Mouse (Mus musculus) MEL (cell line): ENCODE results near the gene Myo15b. TPM values are rescaled to one million over a fixed set of nuclear protein-coding genes. Genes with fewer than 3 reads are reported as not detected.

Experiments
- DNase-seq: peaks from one replicate; pipeline ENCODE4 v3.0.0; 2011; ENCODE audit warnings: low read depth, low spot score
- H3K27ac ChIP-seq: 2 replicates; pipeline ENCODE4 v1.5.1; 2012; ENCODE audit warnings: low read depth, mild to moderate bottlenecking, control low read depth, low read length, moderate library complexity; ENCODE audit not compliant: control insufficient read depth
- H3K27me3 ChIP-seq, 2 experiments: fragments of 150-350 bp in 1 of 2; sonication (generic) in 1 of 2; 2 replicates each; pipeline ENCODE4 v1.6.1; 2012; ENCODE audit warnings: low read length in 2 of 2, mild to moderate bottlenecking in 2 of 2, improper control_type of control experiment in 1 of 2, moderate library complexity in 1 of 2; ENCODE audit not compliant: insufficient read depth in 2 of 2, control insufficient read depth in 1 of 2
- H3K36me3 ChIP-seq, 2 experiments: 2 replicates each; pipeline ENCODE4 v1.6.1; 2012 to 2014; ENCODE audit warnings: low read length in 2 of 2, improper control_type of control experiment in 1 of 2, inconsistent platforms in 1 of 2, mild to moderate bottlenecking in 1 of 2; ENCODE audit not compliant: insufficient read depth in 2 of 2, control insufficient read depth in 1 of 2
- H3K4me1 ChIP-seq, 2 experiments: fragments of 150-350 bp in 1 of 2; sonication (generic) in 1 of 2; 2 replicates each; pipeline ENCODE4 v1.6.1; 2012; ENCODE audit warnings: low read length in 2 of 2, improper control_type of control experiment in 1 of 2, mild to moderate bottlenecking in 1 of 2; ENCODE audit not compliant: insufficient read depth in 2 of 2, control insufficient read depth in 1 of 2
- H3K4me3 ChIP-seq, 2 experiments: fragments of 150-350 bp in 1 of 2; sonication (generic) in 1 of 2; 2 replicates each; pipeline ENCODE4 v1.5.1; 2012; ENCODE audit warnings: low read depth in 2 of 2, low read length in 2 of 2, mild to moderate bottlenecking in 2 of 2, moderate library complexity in 2 of 2, control low read depth in 1 of 2, improper control_type of control experiment in 1 of 2; ENCODE audit not compliant: control insufficient read depth in 1 of 2, insufficient read depth in 1 of 2
- H3K79me2 ChIP-seq: 2 replicates; pipeline ENCODE4 v1.6.1; 2012; ENCODE audit warnings: mild to moderate bottlenecking, low read length, moderate library complexity; ENCODE audit not compliant: control insufficient read depth, poor library complexity, insufficient read depth
- H3K9ac ChIP-seq: 2 replicates; pipeline ENCODE4 v1.6.1; 2012; ENCODE audit warnings: low read depth, mild to moderate bottlenecking, control low read depth, low read length, moderate library complexity; ENCODE audit not compliant: control insufficient read depth, poor library complexity, severe bottlenecking
- H3K9me3 ChIP-seq: fragments of 150-350 bp; sonication (generic); replicated peaks from 2 replicates; pipeline ENCODE4 v1.6.1; 2012; ENCODE audit warnings: mild to moderate bottlenecking, low read length, improper control_type of control experiment, moderate library complexity; ENCODE audit not compliant: insufficient read depth
- BHLHE40 ChIP-seq: IDR thresholded peaks from 2 replicates; pipeline ENCODE4 v1.6.1; 2012; ENCODE audit warnings: low read depth, mild to moderate bottlenecking, inconsistent platforms, low read length, improper control_type of control experiment, borderline replicate concordance
- CHD1 ChIP-seq: IDR thresholded peaks from 2 replicates; pipeline ENCODE4 v1.6.1; 2012; ENCODE audit warnings: low read depth, mild to moderate bottlenecking, inconsistent platforms, low read length, improper control_type of control experiment
- ETS1 ChIP-seq: IDR thresholded peaks from 2 replicates; pipeline ENCODE4 v1.6.1; 2012; ENCODE audit warnings: low read depth, mild to moderate bottlenecking, inconsistent platforms, low read length, improper control_type of control experiment, moderate library complexity
- GABPA ChIP-seq: IDR thresholded peaks from 2 replicates; pipeline ENCODE4 v1.6.1; 2012; ENCODE audit warnings: low read depth, mild to moderate bottlenecking, inconsistent platforms, low read length, improper control_type of control experiment, moderate library complexity
- MAX ChIP-seq: IDR thresholded peaks from 2 replicates; pipeline ENCODE4 v1.6.1; 2011; ENCODE audit warnings: low read length, improper control_type of control experiment
- MAZ ChIP-seq: IDR thresholded peaks from 2 replicates; pipeline ENCODE4 v1.6.1; 2012; ENCODE audit warnings: low read depth, mild to moderate bottlenecking, inconsistent platforms, low read length, improper control_type of control experiment
- MXI1 ChIP-seq: IDR thresholded peaks from 2 replicates; pipeline ENCODE4 v1.6.1; 2011; ENCODE audit warnings: mild to moderate bottlenecking, low read depth, low read length, improper control_type of control experiment
- MYB ChIP-seq: IDR thresholded peaks from 2 replicates; pipeline ENCODE4 v1.6.1; 2011; ENCODE audit warnings: mild to moderate bottlenecking, low read depth, low read length, improper control_type of control experiment
- MYC ChIP-seq: IDR thresholded peaks from 2 replicates; pipeline ENCODE4 v1.6.1; 2011; ENCODE audit warnings: low read depth, mild to moderate bottlenecking, low read length, improper control_type of control experiment, moderate library complexity
- NRF1 ChIP-seq: IDR thresholded peaks from 2 replicates; pipeline ENCODE4 v1.6.1; 2014; ENCODE audit warnings: low read depth, mild to moderate bottlenecking, inconsistent platforms, low read length, improper control_type of control experiment, moderate library complexity; ENCODE audit not compliant: poor library complexity, insufficient read depth, severe bottlenecking
- POLR2AphosphoS2 ChIP-seq: IDR thresholded peaks from 2 replicates; pipeline ENCODE4 v1.6.1; 2011; ENCODE audit warnings: low read length, improper control_type of control experiment
- POLR2AphosphoS5 ChIP-seq: IDR thresholded peaks from 2 replicates; pipeline ENCODE4 v1.6.1; 2012; ENCODE audit warnings: low read depth, borderline replicate concordance, mild to moderate bottlenecking, inconsistent platforms, low read length, moderate library complexity, mixed read lengths
- RAD21 ChIP-seq: IDR thresholded peaks from 2 replicates; pipeline ENCODE4 v1.6.1; 2011; ENCODE audit warnings: mild to moderate bottlenecking, low read depth, low read length, improper control_type of control experiment
- SIN3A ChIP-seq: IDR thresholded peaks from 2 replicates; pipeline ENCODE4 v1.6.1; 2012; ENCODE audit warnings: low read length, improper control_type of control experiment, inconsistent platforms
- SMC3 ChIP-seq: IDR thresholded peaks from 2 replicates; pipeline ENCODE4 v1.6.1; 2011; ENCODE audit warnings: low read depth, low read length, improper control_type of control experiment
- TCF12 ChIP-seq: IDR thresholded peaks from 2 replicates; pipeline ENCODE4 v1.6.1; 2014; ENCODE audit warnings: low read depth, mild to moderate bottlenecking, inconsistent platforms, low read length, improper control_type of control experiment, moderate library complexity
- UBTF ChIP-seq: IDR thresholded peaks from 2 replicates; pipeline ENCODE4 v1.6.1; 2012; ENCODE audit warnings: low read depth, mild to moderate bottlenecking, inconsistent platforms, low read length, improper control_type of control experiment, moderate library complexity, borderline replicate concordance; ENCODE audit not compliant: insufficient read depth
- USF2 ChIP-seq, 2 experiments: IDR thresholded peaks; 2 replicates each; pipeline ENCODE4 v1.6.1; 2011 to 2012; ENCODE audit warnings: improper control_type of control experiment in 2 of 2, low read length in 2 of 2, borderline replicate concordance in 1 of 2, inconsistent platforms in 1 of 2, low read depth in 1 of 2, mild to moderate bottlenecking in 1 of 2; ENCODE audit not compliant: insufficient read depth in 1 of 2
- ZC3H11A ChIP-seq: IDR thresholded peaks from 2 replicates; pipeline ENCODE4 v1.6.1; 2012; ENCODE audit warnings: low read depth, mild to moderate bottlenecking, inconsistent platforms, low read length, improper control_type of control experiment
- polyA plus RNA-seq, 2 experiments: library from polyadenylated mRNA; stranded (reverse) in 1 of 2; unstranded in 1 of 2; fragments of >175 nt in 1 of 2; fragments of >200 nt in 1 of 2; gene quantifications; 2 replicates each; pipeline versions ENCODE4 v1.2.1 to v1.2.4; 2012; ENCODE audit warnings: low replicate concordance in 2 of 2, low read depth in 1 of 2; ENCODE audit not compliant: insufficient read length in 2 of 2, insufficient read depth in 1 of 2, missing spikeins in 1 of 2
- total RNA-seq: library from RNA; depleted of rRNA; stranded (reverse); fragments of 300-350 nt; gene quantifications from 2 replicates; pipeline ENCODE4 v1.2.3, GENCODE M21; 2012

Myo15b gene
- total and polyA plus RNA-seq, 3 experiments: 1.5 to 3.2 TPM; not detected in 1

GRCm38 (mm10) chr11:115809311-115809781, 48.9 kb upstream of the Myo15b start:
- H3K27me3 ChIP-seq: no peaks in the 10 kb centered on the region
- DNase-seq: no peak
- peaks cover 0 to 6% of the 10 kb centered on the region in 2 experiments; a peak in 2 of 4 replicates for H3K36me3 ChIP-seq
- H3K27ac ChIP-seq: no peak overlapping the region
- peaks cover 7% of the 10 kb centered on the region for H3K79me2 ChIP-seq
- H3K9ac ChIP-seq: peak overlapping the region; percentile 18; the same call in 1 of the 2 replicates
- H3K4me3 ChIP-seq: no peak overlapping the region
- H3K9me3 ChIP-seq: no peaks in the 10 kb centered on the region
- peaks cover 0 to 15% of the 10 kb centered on the region in 2 experiments; a peak in 3 of 4 replicates for H3K4me1 ChIP-seq
- TF ChIP-seq RAD21 (no peak), MYC (no peak), NRF1 (no peak), MAX (no peak), MAZ (no peak), SMC3 (no peak), TCF12 (no peak)

GRCm38 (mm10) chr11:115810377-115810776, 47.8 kb upstream of the Myo15b start:
- TF ChIP-seq MYB: no peak
- no peak for TF ChIP-seq BHLHE40
- TF ChIP-seq MAX: no peak
- no peak for TF ChIP-seq MYC
- no peak for TF ChIP-seq CHD1
- no peak for TF ChIP-seq TCF12
- no peak for TF ChIP-seq ETS1
- no peak for TF ChIP-seq POLR2AphosphoS5
- TF ChIP-seq GABPA: no peak
- TF ChIP-seq ZC3H11A: no peak
- no peak for TF ChIP-seq SIN3A
- no peak for TF ChIP-seq USF2 (IDR thresholded peaks at IDR 0.05; ENCODE audit: borderline replicate concordance in 1 of 2, insufficient read depth in 1 of 2, low read depth in 1 of 2, low read length in 2 of 2)
- no peak for TF ChIP-seq POLR2AphosphoS2
- no peak for TF ChIP-seq MAZ
- TF ChIP-seq SMC3: no peak
- no peak for TF ChIP-seq UBTF
- no peak for TF ChIP-seq MXI1
- no peak overlapping the region for H3K27ac ChIP-seq
- H3K36me3 ChIP-seq: peaks cover 0 to 7% of the 10 kb centered on the region in 2 experiments; a peak in 2 of 4 replicates
- H3K79me2 ChIP-seq: peaks cover 15% of the 10 kb centered on the region
- no peak overlapping the region for H3K9ac ChIP-seq
- no peak overlapping the region for H3K4me3 ChIP-seq
- no peaks in the 10 kb centered on the region for H3K9me3 ChIP-seq
- peaks cover 2 to 17% of the 10 kb centered on the region in 2 experiments; a peak in 3 of 4 replicates for H3K4me1 ChIP-seq
- DNase-seq: no peak
- H3K27me3 ChIP-seq: no peaks in the 10 kb centered on the region
